Mouse (Mus musculus): ENCODE results near the gene Olfr1410.

GRCm38 (mm10) chr1:92654676-92655075, 49.1 kb downstream of the Olfr1410 start:
- TF ChIP-seq CTCF (IDR thresholded peaks at IDR 0.05; ENCODE audit: low read depth, low read length) (no peak), POLR2A (IDR thresholded peaks at IDR 0.05; ENCODE audit: borderline replicate concordance, low read depth, low read length) (no peak)
